Mouse (Mus musculus): ENCODE results near the gene Sh3pxd2a. TPM values are rescaled to one million over a fixed set of nuclear protein-coding genes. Genes with fewer than 3 reads are reported as not detected.
A peak's percentile ranks its signal among the peaks of the same experiment; 100 is the strongest.

Sh3pxd2a gene
- polyA plus RNA-seq, 1 experiment from 2014 or later = 2.3 TPM

DNA sequence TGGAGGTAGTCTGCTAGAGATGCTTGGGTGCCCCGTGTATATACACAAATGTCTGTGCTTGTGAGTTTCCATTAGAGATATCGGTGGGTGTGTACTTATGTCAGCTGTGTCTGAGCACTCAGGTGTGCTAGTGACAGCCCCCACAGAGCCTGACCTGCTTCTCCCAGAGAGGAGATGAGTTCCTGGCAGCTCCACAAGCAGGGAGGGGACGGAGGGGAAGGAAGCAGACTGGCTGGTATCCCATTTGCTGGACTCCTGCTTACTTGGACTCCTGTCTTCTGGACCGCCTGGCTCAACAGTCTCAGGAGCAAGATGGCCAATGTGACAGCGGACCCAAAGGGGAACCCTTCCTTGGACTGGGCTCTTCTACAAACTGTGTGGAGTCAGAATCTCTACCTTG, 234.7 kb downstream of the Sh3pxd2a start:
- H3K27me3 ChIP-seq (replicated peaks) = no peaks in the 10 kb centered on the region
- WGBS = 82% methylated on average over 5 of the region's 5 CpGs
- H3K9ac ChIP-seq = no peak overlapping the region
- H3K4me1 ChIP-seq = peaks cover 10% of the 10 kb centered on the region
- ATAC-seq (replicated peaks) = no peak
- no peak overlapping the region for H3K4me3 ChIP-seq
- no peak overlapping the region for H3K4me2 ChIP-seq
- H3K9me3 ChIP-seq = no peaks in the 10 kb centered on the region
- H3K36me3 ChIP-seq (replicated peaks) = no peaks in the 10 kb centered on the region
- H3K27ac ChIP-seq = no peak overlapping the region

- peak overlapping the region; percentile 33; the same call in 1 of the 2 replicates for H3K9ac ChIP-seq
- peak; percentile 51; the same call in 1 of the 2 replicates for ATAC-seq (replicated peaks)
- no peaks in the 10 kb centered on the region for H3K9me3 ChIP-seq
- H3K4me3 ChIP-seq = peak overlapping the region; percentile 23; the same call in 1 of the 2 replicates
- H3K27ac ChIP-seq = no peak overlapping the region
- no peaks in the 10 kb centered on the region for H3K36me3 ChIP-seq (replicated peaks)
- no peaks in the 10 kb centered on the region for H3K27me3 ChIP-seq (replicated peaks)
- WGBS = 7% methylated on average over 17 of the region's 17 CpGs
- peaks cover 10% of the 10 kb centered on the region for H3K4me1 ChIP-seq
- H3K4me2 ChIP-seq = peak overlapping the region; percentile 50
Observed at GRCm38 (mm10) chr19:47228725-47229252, 235.4 kb downstream of the Sh3pxd2a start.

- H3K27ac ChIP-seq = no peak overlapping the region
- H3K4me2 ChIP-seq = no peak overlapping the region
- H3K9me3 ChIP-seq = no peaks in the 10 kb centered on the region
- no peaks in the 10 kb centered on the region for H3K36me3 ChIP-seq (replicated peaks)
- H3K9ac ChIP-seq = no peak overlapping the region
- peaks cover 22% of the 10 kb centered on the region for H3K4me1 ChIP-seq
- 88% methylated on average over 5 of the region's 5 CpGs for WGBS
- H3K27me3 ChIP-seq (replicated peaks) = no peaks in the 10 kb centered on the region
- no peak for ATAC-seq (replicated peaks)
- H3K4me3 ChIP-seq = no peak overlapping the region
Observed at GRCm38 (mm10) chr19:47225791-47226190, 238.4 kb downstream of the Sh3pxd2a start.

DNA sequence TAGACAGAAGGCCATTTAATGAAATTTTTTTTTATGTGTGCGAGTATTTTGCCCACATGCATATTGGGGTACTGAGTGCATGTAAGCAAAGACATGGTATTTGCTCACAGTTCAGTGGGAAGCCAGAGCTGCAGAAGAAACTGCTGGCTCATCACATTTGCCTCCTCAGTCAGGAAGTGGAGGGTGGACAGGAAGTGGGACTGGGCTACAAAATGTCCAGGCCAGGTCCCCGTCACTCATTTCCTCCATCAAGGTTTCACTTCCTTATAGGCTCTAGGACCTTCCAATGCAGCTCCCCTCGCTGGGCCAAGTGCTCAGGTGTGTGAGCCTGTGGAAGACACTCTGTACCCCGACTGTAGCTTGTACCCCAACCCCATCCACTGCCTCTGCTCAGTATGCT, 239.5 kb downstream of the Sh3pxd2a start:
- Histone ChIP-seq H3K4me1 (peaks cover 22% of the 10 kb centered on the region), H3K9ac (no peak overlapping the region), H3K36me3 (replicated peaks) (no peaks in the 10 kb centered on the region), H3K27ac (no peak overlapping the region), H3K27me3 (replicated peaks) (no peaks in the 10 kb centered on the region), H3K4me2 (no peak overlapping the region), H3K4me3 (no peak overlapping the region), H3K9me3 (no peaks in the 10 kb centered on the region)
- ATAC-seq (replicated peaks) = no peak
- WGBS = 84% methylated on average over 4 of the region's 4 CpGs

DNA sequence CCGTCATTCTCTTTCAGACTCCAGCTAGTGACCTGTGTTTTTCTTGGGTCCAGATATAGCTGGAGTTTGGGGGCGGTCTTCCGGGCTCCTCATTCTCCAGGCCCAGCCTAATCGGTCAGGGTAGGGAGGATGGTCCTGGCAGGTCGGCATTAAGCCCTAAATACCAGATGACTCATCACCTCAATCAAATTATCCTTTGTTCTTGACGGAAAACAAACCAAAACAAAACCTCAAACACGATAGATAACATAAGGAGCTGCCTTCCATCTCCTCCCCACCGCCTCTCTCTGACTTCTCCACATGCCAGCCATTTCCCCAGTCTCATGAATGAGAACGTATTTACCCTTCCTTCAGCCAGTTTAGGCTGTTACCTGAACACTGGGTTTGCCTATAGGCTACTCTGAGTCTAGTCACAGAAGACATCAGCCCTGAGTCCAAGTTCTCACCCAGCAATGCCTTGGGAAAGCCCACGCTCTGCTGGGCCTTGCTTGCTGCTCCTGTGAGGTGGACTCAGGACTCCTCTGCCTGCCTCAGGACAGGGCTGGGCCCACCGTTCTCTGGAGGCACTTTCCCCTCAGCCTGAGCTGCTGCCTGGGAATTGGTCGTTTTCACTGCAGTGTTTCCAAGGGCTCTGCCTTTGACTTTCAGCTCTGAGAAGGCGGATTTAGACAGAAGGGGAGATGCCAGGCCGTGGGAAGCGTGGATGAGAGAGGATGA, 241.2 kb downstream of the Sh3pxd2a start:
- Histone ChIP-seq H3K4me1 (peaks cover 12% of the 10 kb centered on the region; the same call in 1 of the 2 replicates), H3K9me3 (no peaks in the 10 kb centered on the region), H3K4me3 (no peak overlapping the region), H3K27me3 (replicated peaks) (no peaks in the 10 kb centered on the region), H3K36me3 (replicated peaks) (no peaks in the 10 kb centered on the region), H3K9ac (no peak overlapping the region), H3K27ac (no peak overlapping the region), H3K4me2 (no peak overlapping the region)
- ATAC-seq (replicated peaks) = no peak
- WGBS = 75% methylated on average over 15 of the region's 15 CpGs

- no peak overlapping the region for H3K4me2 ChIP-seq
- peaks cover 12% of the 10 kb centered on the region; the same call in 1 of the 2 replicates for H3K4me1 ChIP-seq
- H3K27ac ChIP-seq = no peak overlapping the region
- H3K27me3 ChIP-seq (replicated peaks) = no peaks in the 10 kb centered on the region
- H3K36me3 ChIP-seq (replicated peaks) = no peaks in the 10 kb centered on the region
- no peaks in the 10 kb centered on the region for H3K9me3 ChIP-seq
- WGBS = 85% methylated on average over 8 of the region's 8 CpGs
- ATAC-seq (replicated peaks) = no peak
- H3K4me3 ChIP-seq = no peak overlapping the region
- H3K9ac ChIP-seq = no peak overlapping the region
Observed at GRCm38 (mm10) chr19:47222154-47222840, 241.9 kb downstream of the Sh3pxd2a start.

GRCm38 (mm10) chr19:47221500-47222153, 242.6 kb downstream of the Sh3pxd2a start:
- 61% methylated on average over 7 of the region's 7 CpGs for WGBS
- Histone ChIP-seq H3K4me2 (no peak overlapping the region), H3K9me3 (no peaks in the 10 kb centered on the region), H3K4me3 (no peak overlapping the region), H3K36me3 (replicated peaks) (no peaks in the 10 kb centered on the region), H3K9ac (no peak overlapping the region), H3K4me1 (peaks cover 12% of the 10 kb centered on the region; the same call in 1 of the 2 replicates), H3K27ac (no peak overlapping the region), H3K27me3 (replicated peaks) (no peaks in the 10 kb centered on the region)
- ATAC-seq (replicated peaks) = no peak

- H3K9me3 ChIP-seq = no peaks in the 10 kb centered on the region
- WGBS = 60% methylated on average over 4 of the region's 4 CpGs
- no peak for ATAC-seq (replicated peaks)
- H3K27ac ChIP-seq = no peak overlapping the region
- no peak overlapping the region for H3K9ac ChIP-seq
- H3K4me1 ChIP-seq = peaks cover 12% of the 10 kb centered on the region; the same call in 1 of the 2 replicates
- no peak overlapping the region for H3K4me3 ChIP-seq
- no peaks in the 10 kb centered on the region for H3K36me3 ChIP-seq (replicated peaks)
- H3K4me2 ChIP-seq = no peak overlapping the region
- H3K27me3 ChIP-seq (replicated peaks) = no peaks in the 10 kb centered on the region
Observed at GRCm38 (mm10) chr19:47221006-47221405, 243.2 kb downstream of the Sh3pxd2a start.

DNA sequence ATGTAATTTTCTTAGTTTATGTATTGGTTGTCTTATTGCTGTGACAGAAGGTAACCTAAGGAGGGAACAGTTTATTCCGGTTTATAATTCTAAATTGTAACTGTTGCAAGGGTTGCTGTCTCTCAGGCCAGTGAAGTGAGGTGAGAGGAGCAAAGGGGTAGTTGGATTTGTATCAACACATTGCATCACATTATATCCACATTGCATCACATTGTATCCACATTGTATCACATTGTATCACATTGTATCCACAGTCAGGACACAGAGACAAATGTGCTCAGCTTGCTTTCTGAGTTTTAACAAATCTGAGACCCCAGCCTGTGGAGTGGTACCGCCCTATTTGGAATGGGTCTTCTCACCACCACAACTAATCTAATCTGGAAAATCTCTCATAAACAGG, 244.0 kb downstream of the Sh3pxd2a start:
- peaks cover 12% of the 10 kb centered on the region; the same call in 1 of the 2 replicates for H3K4me1 ChIP-seq
- no peak overlapping the region for H3K4me2 ChIP-seq
- no peaks in the 10 kb centered on the region for H3K36me3 ChIP-seq (replicated peaks)
- WGBS = 81% methylated on average over 2 of the region's 2 CpGs
- no peaks in the 10 kb centered on the region for H3K27me3 ChIP-seq (replicated peaks)
- H3K9me3 ChIP-seq = no peaks in the 10 kb centered on the region
- H3K9ac ChIP-seq = no peak overlapping the region
- H3K4me3 ChIP-seq = no peak overlapping the region
- ATAC-seq (replicated peaks) = no peak
- no peak overlapping the region for H3K27ac ChIP-seq

DNA sequence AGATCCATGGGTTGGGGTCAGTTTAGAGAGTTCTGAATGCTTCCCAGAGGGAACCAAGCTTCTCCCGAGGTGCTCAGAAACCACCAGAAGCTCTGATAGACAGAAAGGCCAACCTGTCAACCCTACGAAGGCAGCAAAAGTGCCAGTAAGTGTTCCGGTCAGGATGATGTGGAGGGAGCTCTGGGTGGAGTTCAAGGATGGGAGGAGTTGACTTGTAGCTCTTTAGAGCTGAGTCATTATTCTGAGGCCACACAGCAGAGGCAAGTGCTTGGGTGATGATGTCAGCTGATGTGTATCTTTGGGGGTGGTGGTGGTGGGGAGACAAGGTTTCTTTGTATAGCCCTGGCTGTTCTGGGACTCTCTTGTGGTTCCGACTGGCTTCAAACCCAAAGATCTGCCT, 244.6 kb downstream of the Sh3pxd2a start:
- WGBS = 87% methylated on average over 4 of the region's 4 CpGs
- H3K36me3 ChIP-seq (replicated peaks) = no peaks in the 10 kb centered on the region
- peaks cover 12% of the 10 kb centered on the region; the same call in 1 of the 2 replicates for H3K4me1 ChIP-seq
- H3K27me3 ChIP-seq (replicated peaks) = no peaks in the 10 kb centered on the region
- ATAC-seq (replicated peaks) = no peak
- H3K4me2 ChIP-seq = no peak overlapping the region
- no peak overlapping the region for H3K27ac ChIP-seq
- H3K9me3 ChIP-seq = no peaks in the 10 kb centered on the region
- no peak overlapping the region for H3K9ac ChIP-seq
- H3K4me3 ChIP-seq = no peak overlapping the region

- peaks cover 16% of the 10 kb centered on the region for H3K4me1 ChIP-seq
- no peak overlapping the region for H3K4me3 ChIP-seq
- no peak overlapping the region for H3K9ac ChIP-seq
- no peak overlapping the region for H3K27ac ChIP-seq
- WGBS = 84% methylated on average over 5 of the region's 5 CpGs
- H3K4me2 ChIP-seq = no peak overlapping the region
- H3K27me3 ChIP-seq (replicated peaks) = no peaks in the 10 kb centered on the region
- no peak for ATAC-seq (replicated peaks)
- H3K9me3 ChIP-seq = no peaks in the 10 kb centered on the region
- H3K36me3 ChIP-seq (replicated peaks) = no peaks in the 10 kb centered on the region
Observed at GRCm38 (mm10) chr19:47216766-47217165, 247.4 kb downstream of the Sh3pxd2a start.

GRCm38 (mm10) chr19:47213470-47213869, 250.7 kb downstream of the Sh3pxd2a start:
- ATAC-seq (replicated peaks) = no peak
- WGBS = 80% methylated on average over 1 of the region's 1 CpGs

More at GRCm38 (mm10) chr19:47213470-47213869, 250.7 kb downstream of the Sh3pxd2a start:
- H3K27ac ChIP-seq = no peak overlapping the region
- no peak overlapping the region for H3K4me3 ChIP-seq
- no peak overlapping the region for H3K4me2 ChIP-seq
- H3K36me3 ChIP-seq (replicated peaks) = no peaks in the 10 kb centered on the region
- H3K9ac ChIP-seq = no peak overlapping the region
- H3K4me1 ChIP-seq = peaks cover 10% of the 10 kb centered on the region
- H3K9me3 ChIP-seq = no peaks in the 10 kb centered on the region
- no peaks in the 10 kb centered on the region for H3K27me3 ChIP-seq (replicated peaks)
